In the genomic region with DNA sequence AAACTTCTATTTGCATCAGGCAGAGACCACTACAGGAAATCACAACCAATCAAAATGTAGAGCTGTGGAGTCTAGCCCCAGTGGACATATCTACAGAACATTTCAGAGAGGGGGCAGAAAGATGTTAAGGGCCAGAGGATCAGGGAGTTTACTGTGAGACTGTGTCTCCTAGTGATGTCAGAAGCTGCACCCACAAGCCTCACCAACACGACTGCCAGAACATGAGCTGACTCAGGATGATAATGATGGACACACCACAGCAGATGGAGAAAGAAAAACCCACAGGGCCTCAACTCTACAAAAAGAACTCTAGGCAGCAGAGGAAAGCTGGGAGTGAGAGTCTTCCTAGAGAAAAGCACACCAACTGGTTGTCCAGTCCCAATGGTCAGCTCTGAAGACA, we compare ENCODE assay signal across 6 mouse cellular contexts. TPM values are rescaled to one million over a fixed set of nuclear protein-coding genes. Genes with fewer than 3 reads are reported as not detected.
DNase-seq lines count a peak whose midpoint lies in the region; ATAC-seq lines count a peak whose summit lies in the region.
"Not testable (repeated sequence)": the region's sequence is repeated elsewhere in the genome, so short reads cannot be mapped to it uniquely, and the experiment has no call there.

No protein-coding gene starts in this region.

- H3K4me1 ChIP-seq in liver, embryonic 12.5 days = peaks cover 45% of the 10 kb centered on the region
- H3K4me1 ChIP-seq in liver, embryonic 16.5 days (ENCODE audit: control insufficient read depth, low read depth, low read length) = not testable (repeated sequence)

- H3K9me3 ChIP-seq in liver, embryonic 12.5 days (replicated peaks); liver, embryonic 16.5 days (replicated peaks; ENCODE audit: control insufficient read depth, low read length): not testable (repeated sequence)

- H3K27ac ChIP-seq in liver, embryonic 12.5 days; liver, embryonic 16.5 days (ENCODE audit: low read length): not testable (repeated sequence)

- peak; percentile 49; the same call in 1 of the 2 replicates for ATAC-seq in liver, embryonic 12.5 days
- 0 out of 2 replicates have a peak, but pooled peaks have one; percentile 19 for ATAC-seq in liver, embryonic 16.5 days (ENCODE audit: low read depth)
- ATAC-seq in megakaryocyte progenitor cell, adult 5-6 weeks (replicated peaks; ENCODE audit: poor library complexity) = peak; percentile 49

- not testable (repeated sequence) for H3K27me3 ChIP-seq in liver, embryonic 12.5 days (replicated peaks); liver, embryonic 16.5 days (ENCODE audit: control insufficient read depth, insufficient read depth, low read depth, low read length)

- DNase-seq in 3T3-L1 (ENCODE audit: low read depth, low spot score) (peak; percentile 41), NIH3T3 (ENCODE audit: low read depth) (peak; percentile 31)
- peak; percentile 69 for DNase-seq in heart, adult 11 months

- not testable (repeated sequence) for H3K4me3 ChIP-seq in liver, embryonic 12.5 days; liver, embryonic 16.5 days (ENCODE audit: low read depth, low read length)

- H3K36me3 ChIP-seq in liver, embryonic 12.5 days; liver, embryonic 16.5 days (ENCODE audit: control insufficient read depth, insufficient read depth): not testable (repeated sequence)

- H3K4me2 ChIP-seq in liver, embryonic 12.5 days; liver, embryonic 16.5 days (ENCODE audit: low read depth, low read length): not testable (repeated sequence)

- WGBS in liver, embryonic 12.5 days (ENCODE audit: insufficient replicate concordance) = 32% methylated on average over 1 of the region's 1 CpGs
- 8% methylated on average over 1 of the region's 1 CpGs for WGBS in liver, embryonic 16.5 days (ENCODE audit: insufficient replicate concordance)

- not testable (repeated sequence) for H3K9ac ChIP-seq in liver, embryonic 12.5 days; liver, embryonic 16.5 days (ENCODE audit: low read depth, low read length)

RNA-seq across cellular contexts. Expression of a gene that starts 18.3 kb away (rescaled TPM):
- 23.2 and 26.3 TPM in 2 replicates for polyA plus RNA-seq in liver, embryonic 12.5 days (2016; fragmentation: Nextera tagmentation; extraction: Ambion mirVana)
- polyA plus RNA-seq in liver, embryonic 16.5 days (2015; fragmentation: Nextera tagmentation; extraction: Ambion mirVana) = 15.0 and 15.8 TPM in 2 replicates
- 73.1 and 92.7 TPM in 2 replicates for total RNA-seq in megakaryocyte progenitor cell, adult 5-6 weeks (2015)
- 67.8 and 79.0 TPM in 2 replicates for total RNA-seq in megakaryocyte progenitor cell, adult 5-6 weeks (2017)
